Mouse (Mus musculus) hindbrain, embryonic 12.5 days (tissue): ENCODE results near the gene Rhoj. TPM values are rescaled to one million over a fixed set of nuclear protein-coding genes. Genes with fewer than 3 reads are reported as not detected.

Experiments used
- polyA plus RNA-seq: library from polyadenylated mRNA; unstranded; fragments of >200 nt; fragmentation: Nextera tagmentation; extraction: Ambion mirVana; gene quantifications from 2 replicates; pipeline ENCODE4 v1.2.1, GENCODE M21; 2016

Rhoj gene
- polyA plus RNA-seq, 1 experiment from 2014 or later, result 47.3 TPM

Other genes with a start within 250 kb of the Rhoj start
- gene Kcnh5, start 131.0 kb upstream of the Rhoj start, polyA plus RNA-seq, result 0.83 and 0.93 TPM in 2 replicates
- not detected in 2 replicates for gene Gphb5, start 108.5 kb downstream of the Rhoj start, polyA plus RNA-seq